Mouse (Mus musculus): ENCODE data around the gene Taf4.

DNA sequence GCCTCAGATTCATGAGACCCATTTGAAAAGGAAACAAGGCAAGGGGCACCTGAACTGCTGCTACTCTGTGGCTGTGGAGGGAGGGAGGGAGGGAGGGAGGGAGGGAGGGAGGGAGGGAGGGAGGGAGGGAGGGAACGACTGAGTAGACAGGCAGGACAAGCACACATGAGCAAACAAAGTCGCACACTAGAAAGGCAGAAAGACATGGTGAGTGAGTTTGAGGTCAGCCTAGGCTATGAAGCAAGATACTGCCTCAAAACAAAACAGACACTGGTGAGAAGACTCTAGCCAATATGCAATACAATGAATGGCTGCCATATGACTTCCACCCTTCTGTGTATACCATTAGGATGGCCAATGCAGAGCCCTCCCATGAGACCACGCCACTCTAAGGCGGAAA lies 31.4 kb downstream of the Taf4 start:
- TF ChIP-seq ZC3H11A (IDR thresholded peaks at IDR 0.05; ENCODE audit: low read depth, low read length) (no peak), CHD2 (IDR thresholded peaks at IDR 0.05; ENCODE audit: low read length) (no peak), POLR2A (IDR thresholded peaks at IDR 0.05; ENCODE audit: control insufficient read depth in 1 of 2, insufficient read depth in 1 of 2, low read depth in 1 of 2, low read length in 2 of 2, poor library complexity in 1 of 2) (no peak), NELFE (IDR thresholded peaks at IDR 0.05; ENCODE audit: low read depth, low read length) (no peak), SMC3 (IDR thresholded peaks at IDR 0.05; ENCODE audit: low read depth, low read length) (no peak), CTCF (IDR thresholded peaks at IDR 0.05 in 2 of 3, conservative IDR thresholded peaks at IDR 0.05 in 1 of 3; ENCODE audit: control insufficient read depth in 1 of 3, insufficient read depth in 1 of 3, low read depth in 2 of 3, low read length in 3 of 3, poor library complexity in 1 of 3, severe bottlenecking in 1 of 3) (no peak), POLR2AphosphoS2 (IDR thresholded peaks at IDR 0.05; ENCODE audit: low read length) (no peak), RCOR1 (IDR thresholded peaks at IDR 0.05; ENCODE audit: low read depth, low read length) (no peak), TAL1 (IDR thresholded peaks at IDR 0.05; ENCODE audit: low read length) (no peak), HCFC1 (IDR thresholded peaks at IDR 0.05; ENCODE audit: low read depth, low read length) (no peak), ETS1 (IDR thresholded peaks at IDR 0.05; ENCODE audit: low read depth, low read length) (no peak), MXI1 (IDR thresholded peaks at IDR 0.05; ENCODE audit: low read depth, low read length) (no peak)
